Mouse (Mus musculus): ENCODE results near the gene Olfr715.
"Not testable (repeated sequence)": the region's sequence is repeated elsewhere in the genome, so short reads cannot be mapped to it uniquely, and the experiment has no call there.

The Olfr715 gene

DNA sequence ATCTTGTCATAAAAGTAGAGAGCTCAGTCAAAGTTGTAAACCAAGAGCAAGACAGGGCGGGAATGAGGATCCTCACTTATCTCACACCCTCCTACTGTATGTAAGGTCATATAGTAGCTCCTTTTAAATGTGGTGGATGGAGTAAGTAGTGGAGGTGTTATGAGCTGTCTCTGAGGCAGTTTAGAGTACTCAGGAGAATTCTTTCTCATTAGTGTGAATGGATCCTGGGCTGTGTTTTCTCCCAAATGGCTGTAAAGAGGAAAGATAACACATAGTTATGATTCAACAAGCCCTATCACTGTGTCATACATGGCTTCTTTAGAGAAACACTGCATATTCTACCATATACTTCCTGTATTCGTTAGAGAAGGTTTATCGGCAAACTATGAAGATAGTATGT is at the start of gene Olfr715:
Gene Olfr715, minus strand, starts transcription at position 101 of the 400 bp plus-strand sequence.
- not testable (repeated sequence) for DNase-seq (ENCODE audit: low spot score)

DNA sequence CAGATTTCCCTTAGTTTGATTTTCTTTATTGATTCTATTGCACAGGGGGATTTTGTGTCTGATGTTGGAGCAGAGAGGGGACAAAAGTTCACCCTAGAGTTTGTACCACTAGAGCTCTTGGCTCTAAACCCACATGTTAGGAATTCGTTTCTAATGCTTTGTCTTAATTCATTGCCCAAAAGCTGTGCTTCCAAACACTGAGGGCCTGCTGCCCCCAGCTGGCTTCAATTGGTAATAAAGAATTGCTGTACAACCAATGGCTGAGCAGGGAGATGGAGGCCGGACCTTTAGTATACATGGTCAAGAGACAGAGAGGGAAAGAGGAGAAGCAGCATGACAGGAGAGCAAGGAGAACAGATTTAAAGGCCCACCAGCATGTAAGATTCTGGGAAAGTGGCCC is 49.5 kb upstream of the Olfr715 start:
- no peak for DNase-seq (ENCODE audit: low spot score)

DNA sequence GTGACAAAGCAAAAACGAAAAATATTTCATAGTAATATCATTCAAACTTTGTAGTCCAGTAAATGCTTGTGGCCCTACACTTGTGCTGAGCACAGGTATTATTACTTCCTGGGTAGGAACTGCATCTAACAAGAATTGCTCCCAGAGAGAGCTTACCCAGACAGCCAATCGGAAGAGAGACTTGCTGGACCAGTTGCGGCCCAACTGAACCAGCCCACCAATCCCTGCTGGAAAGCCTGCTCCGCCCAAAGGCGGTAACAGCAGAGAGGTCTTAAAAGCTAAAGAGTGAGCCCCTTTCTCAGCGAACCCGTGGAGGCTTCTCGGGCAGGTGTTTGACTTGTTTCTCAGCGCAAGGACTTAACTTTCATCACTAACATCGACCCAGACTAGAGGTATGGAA is 35.8 kb upstream of the Olfr715 start, which contains the start of gene Nlrp14:
Gene Nlrp14, plus strand, starts transcription at position 301 of the 400 bp plus-strand sequence.
- no peak for DNase-seq (ENCODE audit: low spot score)

DNA sequence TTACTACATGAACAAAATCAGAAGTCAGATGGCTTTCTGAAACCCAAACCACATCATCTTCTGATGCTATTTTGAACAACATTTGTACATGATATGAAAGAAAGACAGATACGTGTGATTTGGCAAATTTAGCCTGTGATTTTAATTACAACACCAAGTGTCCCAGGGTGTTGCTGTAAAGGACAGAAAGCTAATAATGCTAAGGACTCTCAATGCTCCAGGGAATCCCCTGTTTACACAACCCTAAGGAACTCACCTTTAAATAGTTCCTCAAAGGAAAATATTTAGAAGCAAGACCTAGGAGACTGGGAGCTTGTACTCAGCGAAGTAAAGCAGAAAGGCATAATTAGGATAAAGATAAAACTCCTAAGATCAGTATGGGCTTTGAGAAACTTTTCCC is 7.1 kb upstream of the Olfr715 start, which contains the start of gene Olfr716:
Gene Olfr716, plus strand, starts transcription at position 301 of the 400 bp plus-strand sequence.
- not testable (repeated sequence) for DNase-seq (ENCODE audit: low spot score)

DNA sequence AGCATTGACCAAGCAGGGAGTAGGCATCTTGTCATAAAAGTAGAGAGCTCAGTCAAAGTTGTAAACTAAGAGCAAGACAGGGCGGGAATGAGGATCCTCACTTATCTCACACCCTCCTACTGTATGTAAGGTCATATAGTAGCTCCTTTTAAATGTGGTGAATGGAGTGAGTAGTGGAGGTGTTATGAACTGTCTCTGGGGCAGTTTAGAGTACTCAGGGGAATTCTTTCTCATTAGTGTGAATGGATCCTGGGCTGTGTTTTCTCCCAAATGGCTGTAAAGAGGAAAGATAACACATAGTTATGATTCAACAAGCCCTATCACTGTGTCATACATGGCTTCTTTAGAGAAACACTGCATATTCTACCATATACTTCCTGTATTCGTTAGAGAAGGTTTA is 20.6 kb downstream of the Olfr715 start, which contains the start of gene Olfr715b:
Gene Olfr715b, minus strand, starts transcription at position 101 of the 400 bp plus-strand sequence.
- not testable (repeated sequence) for DNase-seq (ENCODE audit: low spot score)

DNA sequence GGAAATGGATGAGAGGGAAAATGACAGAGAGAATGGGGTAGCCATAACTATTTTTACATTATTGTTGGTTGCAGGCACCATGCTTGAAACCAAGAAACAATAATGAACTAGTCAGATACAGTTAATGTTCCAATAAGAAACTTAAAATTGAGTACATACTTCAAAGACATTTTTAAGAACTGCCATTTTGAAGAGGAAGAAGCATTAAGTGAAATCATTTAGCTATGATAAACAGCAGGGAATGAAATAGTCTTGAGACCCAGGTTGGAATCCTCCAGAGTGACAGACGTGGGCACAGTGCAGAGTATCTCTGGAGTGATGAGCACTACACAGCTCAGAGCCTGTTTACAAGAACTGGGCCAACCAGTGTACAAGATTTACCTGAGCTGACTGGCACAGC is 38.0 kb downstream of the Olfr715 start, which contains the start of gene Olfr17:
Gene Olfr17, plus strand, starts transcription at position 301 of the 400 bp plus-strand sequence.
- DNase-seq (ENCODE audit: low spot score), result no peak

Data from ovary, adult 18-20 months (tissue).